Mouse (Mus musculus) embryonic facial prominence, embryonic 13.5 days (tissue): ENCODE data around the gene Lfng. TPM values are rescaled to one million over a fixed set of nuclear protein-coding genes. Genes with fewer than 3 reads are reported as not detected.

Experiments
- ATAC-seq: fragments of 200-750 bp; cut with Nextera tagmentation; 2 replicates; pipeline ENCODE4 v1.8.0; 2017; ENCODE audit warnings: low read depth; ENCODE audit not compliant: insufficient number of reproducible peaks, insufficient read depth, low FRiP score, low TSS enrichment
- H3K27ac ChIP-seq: fragments of 300-500 bp; sonication (generic); 2 replicates; pipeline ENCODE4 v1.5.1; 2015; ENCODE audit warnings: moderate library complexity, mild to moderate bottlenecking, inconsistent platforms
- H3K27me3 ChIP-seq: fragments of 300-500 bp; sonication (generic); 2 replicates; pipeline ENCODE4 v1.6.1; 2015; ENCODE audit warnings: mild to moderate bottlenecking, inconsistent platforms
- H3K36me3 ChIP-seq: fragments of 300-500 bp; sonication (generic); 2 replicates; pipeline ENCODE4 v1.6.1; 2015; ENCODE audit warnings: mild to moderate bottlenecking, inconsistent platforms
- H3K4me1 ChIP-seq: fragments of 300-500 bp; sonication (generic); 2 replicates; pipeline ENCODE4 v1.6.1; 2015; ENCODE audit warnings: inconsistent platforms
- H3K4me2 ChIP-seq: fragments of 300-500 bp; sonication (generic); 2 replicates; pipeline ENCODE4 v1.6.1; 2015; ENCODE audit warnings: moderate library complexity, mild to moderate bottlenecking, inconsistent platforms
- H3K4me3 ChIP-seq: fragments of 300-500 bp; sonication (generic); 2 replicates; pipeline ENCODE4 v1.5.1; 2015; ENCODE audit warnings: mild to moderate bottlenecking, inconsistent platforms
- H3K9ac ChIP-seq: fragments of 300-500 bp; sonication (generic); 2 replicates; pipeline ENCODE4 v1.6.1; 2015; ENCODE audit warnings: mild to moderate bottlenecking, inconsistent platforms
- H3K9me3 ChIP-seq: fragments of 300-500 bp; sonication (generic); 2 replicates; pipeline ENCODE4 v1.6.1; 2016; ENCODE audit warnings: inconsistent platforms
- WGBS: fragments of 180-500 bp; shearing (Covaris S2); methylation state at CpG from one replicate; pipeline ENCODE4 v1.1.7; 2015; ENCODE audit warnings: mixed read lengths; 5-methylcytosine and 5-hydroxymethylcytosine counted together
- polyA plus RNA-seq: library from polyadenylated mRNA; unstranded; fragments of >200 nt; fragmentation: Nextera tagmentation; extraction: Ambion mirVana; gene quantifications from 2 replicates; pipeline ENCODE4 v1.2.1, GENCODE M21; 2015

The Lfng gene
- polyA plus RNA-seq, 1 experiment from 2014 or later: 21.8 TPM

DNA sequence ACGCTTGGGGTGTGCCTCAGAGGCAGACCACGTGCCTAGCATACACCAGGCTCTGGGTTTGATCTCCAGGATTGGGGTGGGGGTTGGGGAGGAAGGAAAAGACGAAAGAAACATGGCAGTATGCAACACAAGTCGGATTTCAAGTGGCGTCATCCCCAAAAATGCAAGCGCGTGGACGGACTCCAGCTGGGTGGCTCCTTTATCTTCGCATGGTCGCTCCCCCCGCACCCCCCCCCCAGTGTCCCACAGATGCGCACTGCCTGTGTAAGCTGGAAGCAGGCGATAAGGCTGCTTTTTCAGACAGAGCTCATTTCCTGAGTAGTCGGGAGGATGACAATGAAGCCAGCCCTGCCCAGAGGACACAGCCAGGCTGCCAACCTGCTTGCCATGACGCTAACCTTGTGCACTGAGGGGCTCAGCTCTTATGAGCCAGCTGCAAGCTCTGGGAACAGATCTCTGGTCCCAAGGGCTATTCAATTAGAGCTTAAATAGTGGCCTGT lies 37.6 kb downstream of the Lfng start:
- Histone ChIP-seq H3K27me3 (no peaks in the 10 kb centered on the region), H3K36me3 (peaks cover 40% of the 10 kb centered on the region), H3K9ac (no peak overlapping the region), H3K4me3 (peak overlapping the region; percentile 8; the same call in 1 of the 2 replicates), H3K4me2 (peak overlapping the region; percentile 16; the same call in 1 of the 2 replicates), H3K4me1 (peaks cover 86% of the 10 kb centered on the region), H3K9me3 (no peaks in the 10 kb centered on the region), H3K27ac (peak overlapping the region; percentile 29; the same call in 1 of the 2 replicates)
- no peak for ATAC-seq
- 76% methylated on average over 15 of the region's 15 CpGs for WGBS

DNA sequence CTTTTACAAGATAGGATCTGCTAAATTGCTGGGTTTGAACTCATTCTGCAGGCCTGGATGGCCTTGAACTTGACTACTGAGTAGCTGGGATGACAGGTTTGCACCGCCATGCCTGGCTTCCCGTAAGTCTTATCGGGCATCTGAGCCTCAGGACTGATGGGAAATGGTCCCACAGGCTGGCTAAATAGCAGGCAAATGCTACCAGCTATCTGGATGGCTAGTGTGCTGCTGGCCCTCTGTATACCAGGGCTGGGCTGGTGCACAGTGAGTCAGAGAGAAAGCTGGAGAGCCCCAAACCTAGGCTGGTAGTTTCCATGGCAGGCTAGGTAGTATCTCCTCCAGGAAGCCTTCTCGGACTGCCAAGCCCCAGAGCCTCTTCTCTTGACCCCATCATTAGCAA lies 38.3 kb downstream of the Lfng start:
- no peak for ATAC-seq
- no peaks in the 10 kb centered on the region for H3K27me3 ChIP-seq
- 86% methylated on average over 4 of the region's 4 CpGs for WGBS
- H3K9ac ChIP-seq: no peak overlapping the region
- 0 out of 2 replicates have a peak overlapping the region, but pooled peaks have one; percentile 94 for H3K4me3 ChIP-seq
- H3K4me1 ChIP-seq: peaks cover 84% of the 10 kb centered on the region
- H3K4me2 ChIP-seq: peak overlapping the region; percentile 97; the same call in 1 of the 2 replicates
- H3K9me3 ChIP-seq: no peaks in the 10 kb centered on the region
- no peak overlapping the region; the same call in 1 of the 2 replicates for H3K27ac ChIP-seq
- H3K36me3 ChIP-seq: peaks cover 33% of the 10 kb centered on the region

DNA sequence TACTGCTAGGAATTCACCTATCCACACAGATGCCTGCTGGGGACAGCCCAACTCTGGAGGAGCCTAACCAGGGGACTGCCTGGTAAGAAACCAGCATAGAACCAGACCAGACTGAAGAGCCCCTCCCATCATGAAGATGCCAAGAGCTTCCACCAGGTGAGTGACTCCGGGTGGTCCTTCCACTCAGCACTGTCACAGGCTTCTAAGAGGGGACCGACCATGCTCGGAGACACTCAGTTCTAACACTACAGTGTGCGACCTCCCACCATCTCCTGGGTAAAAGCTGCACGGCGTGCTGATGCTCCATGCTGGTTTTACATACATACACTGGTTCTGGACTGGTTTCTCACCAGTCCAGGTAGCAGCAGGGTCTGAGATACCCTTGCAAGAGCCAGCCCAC lies 39.1 kb downstream of the Lfng start:
- Histone ChIP-seq H3K4me3 (peak overlapping the region; percentile 94; the same call in 1 of the 2 replicates), H3K36me3 (peaks cover 31% of the 10 kb centered on the region), H3K4me1 (peaks cover 77% of the 10 kb centered on the region), H3K9me3 (no peaks in the 10 kb centered on the region), H3K4me2 (peak overlapping the region; percentile 97), H3K27ac (no peak overlapping the region), H3K27me3 (no peaks in the 10 kb centered on the region), H3K9ac (peak overlapping the region; percentile 99)
- ATAC-seq: no peak
- WGBS: 85% methylated on average over 6 of the region's 6 CpGs

DNA sequence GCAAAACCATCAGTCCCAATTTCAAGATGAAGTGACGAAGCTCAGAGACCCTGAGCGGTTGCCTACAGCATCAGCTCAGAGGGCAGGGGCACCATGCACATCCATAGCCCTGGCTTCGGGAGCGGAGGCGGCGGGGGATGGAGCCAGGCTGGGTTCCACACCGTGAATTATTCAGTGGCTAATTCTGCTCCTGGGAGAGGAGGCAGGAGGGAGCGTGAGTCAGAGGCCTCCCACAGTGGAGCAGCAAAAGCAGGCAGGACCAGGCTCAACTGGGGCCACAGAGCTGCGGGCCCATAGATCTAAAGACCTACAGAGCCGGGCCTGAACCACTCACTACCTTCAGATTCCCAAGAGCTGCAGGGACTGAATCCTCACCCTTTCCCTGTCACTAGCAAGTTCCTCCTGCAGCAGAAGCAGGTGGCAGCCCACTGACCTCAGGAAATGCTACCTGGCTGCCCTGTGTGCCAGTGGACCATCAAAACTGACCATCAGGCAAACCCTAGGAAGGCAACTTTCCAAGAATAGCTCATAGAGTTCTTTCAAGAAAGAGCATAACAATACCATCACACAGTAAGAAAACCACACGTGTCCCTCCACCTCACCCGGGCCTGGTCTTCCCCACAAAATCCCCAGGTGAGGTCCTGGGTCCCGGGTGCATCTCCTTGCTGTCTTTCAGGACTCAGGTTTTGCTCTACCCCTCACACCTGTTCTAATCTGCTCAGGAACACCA lies 40.1 kb downstream of the Lfng start:
- no peak for ATAC-seq
- Histone ChIP-seq H3K9ac (peak overlapping the region; percentile 99), H3K4me1 (peaks cover 67% of the 10 kb centered on the region), H3K27ac (peak overlapping the region; percentile 93), H3K27me3 (no peaks in the 10 kb centered on the region), H3K4me2 (peak overlapping the region; percentile 97), H3K36me3 (peaks cover 31% of the 10 kb centered on the region), H3K9me3 (no peaks in the 10 kb centered on the region), H3K4me3 (peak overlapping the region; percentile 94)
- WGBS: 51% methylated on average over 13 of the region's 13 CpGs

DNA sequence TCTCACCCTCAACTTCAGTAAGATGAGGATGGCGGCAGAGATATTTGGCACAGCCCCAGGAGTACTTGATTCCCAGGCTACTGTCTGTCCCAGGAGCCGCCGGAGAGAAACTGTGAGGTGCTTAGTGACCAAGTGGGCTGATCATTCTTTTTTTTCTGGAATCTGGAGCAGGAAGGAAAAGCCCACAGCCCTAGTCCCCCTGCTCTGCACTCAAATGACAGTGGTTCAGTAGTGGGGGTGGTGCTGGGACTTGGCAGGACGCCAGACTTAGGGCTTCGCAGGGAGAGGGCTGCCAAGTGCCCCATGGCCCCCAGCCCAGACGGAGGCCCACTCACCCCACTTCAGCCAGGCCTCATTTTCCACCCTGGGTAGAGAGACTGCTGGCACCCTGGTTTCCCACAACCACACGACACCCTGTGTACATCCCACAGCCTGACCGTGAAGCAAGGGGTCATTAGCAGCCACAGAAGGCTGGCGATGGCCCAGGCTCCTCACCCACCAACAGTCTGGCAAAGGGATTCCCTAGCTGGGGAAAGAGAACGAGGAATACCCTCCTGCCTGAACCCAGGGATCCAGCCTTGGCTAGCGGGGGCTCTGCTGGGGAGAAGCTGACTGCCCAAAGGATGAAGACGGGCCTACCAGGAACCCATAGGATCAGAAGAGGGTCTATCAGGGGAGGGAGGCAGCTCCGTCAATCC lies 40.9 kb downstream of the Lfng start:
- H3K27ac ChIP-seq: peak overlapping the region; percentile 93
- H3K4me3 ChIP-seq: peak overlapping the region; percentile 94
- H3K27me3 ChIP-seq: no peaks in the 10 kb centered on the region
- peak overlapping the region; percentile 97 for H3K4me2 ChIP-seq
- peaks cover 64% of the 10 kb centered on the region for H3K4me1 ChIP-seq
- peak; percentile 67 for ATAC-seq
- H3K36me3 ChIP-seq: peaks cover 31% of the 10 kb centered on the region
- peak overlapping the region; percentile 99 for H3K9ac ChIP-seq
- no peaks in the 10 kb centered on the region for H3K9me3 ChIP-seq
- WGBS: 1% methylated on average over 13 of the region's 13 CpGs

DNA sequence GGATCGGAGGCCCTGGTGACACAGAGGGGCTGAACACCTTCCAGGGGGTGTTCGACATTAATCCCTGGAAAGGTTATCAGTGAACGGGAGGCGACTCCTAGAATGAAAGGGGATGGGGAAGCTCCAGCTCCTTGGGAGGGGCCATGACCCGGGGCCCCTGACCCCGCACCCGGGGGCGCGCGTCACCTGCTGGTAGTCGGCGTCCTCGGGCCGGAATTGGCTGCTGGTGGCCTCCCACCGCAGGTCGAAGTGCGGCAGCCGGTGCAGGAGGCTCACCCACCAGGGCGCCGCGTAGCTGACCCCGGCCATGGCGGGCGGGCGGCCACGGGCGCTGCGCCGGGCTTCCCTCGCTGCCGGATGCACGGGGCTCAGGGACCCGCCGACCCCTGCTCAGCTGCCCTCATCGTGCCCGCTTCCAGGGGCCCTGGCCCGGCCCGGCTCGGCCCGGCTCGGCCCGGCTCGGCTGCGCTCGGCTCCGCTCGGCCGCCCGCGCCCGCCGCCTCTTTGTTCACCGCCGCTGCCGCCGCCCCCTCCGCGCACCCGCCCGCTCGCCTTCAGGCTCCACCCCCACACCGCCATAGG lies 41.5 kb downstream of the Lfng start, which contains the start of gene Ttyh3:
Gene Ttyh3, minus strand, starts transcription at position 513 of the 582 bp plus-strand sequence.
- H3K36me3 ChIP-seq: peaks cover 29% of the 10 kb centered on the region
- peak within 1 kb of the TSS; percentile 97 for H3K4me2 ChIP-seq
- under 1% methylated on average over 51 of the region's 62 CpGs for WGBS
- peak within 1 kb of the TSS; percentile 93 for H3K27ac ChIP-seq
- peak within 1 kb of the TSS; percentile 99 for H3K9ac ChIP-seq
- H3K27me3 ChIP-seq: no peaks in the 10 kb centered on the region
- H3K9me3 ChIP-seq: no peaks in the 10 kb centered on the region
- peak within 1 kb of the TSS; percentile 94 for H3K4me3 ChIP-seq
- ATAC-seq: no peak; the same call in 1 of the 2 replicates
- peaks cover 58% of the 10 kb centered on the region for H3K4me1 ChIP-seq

DNA sequence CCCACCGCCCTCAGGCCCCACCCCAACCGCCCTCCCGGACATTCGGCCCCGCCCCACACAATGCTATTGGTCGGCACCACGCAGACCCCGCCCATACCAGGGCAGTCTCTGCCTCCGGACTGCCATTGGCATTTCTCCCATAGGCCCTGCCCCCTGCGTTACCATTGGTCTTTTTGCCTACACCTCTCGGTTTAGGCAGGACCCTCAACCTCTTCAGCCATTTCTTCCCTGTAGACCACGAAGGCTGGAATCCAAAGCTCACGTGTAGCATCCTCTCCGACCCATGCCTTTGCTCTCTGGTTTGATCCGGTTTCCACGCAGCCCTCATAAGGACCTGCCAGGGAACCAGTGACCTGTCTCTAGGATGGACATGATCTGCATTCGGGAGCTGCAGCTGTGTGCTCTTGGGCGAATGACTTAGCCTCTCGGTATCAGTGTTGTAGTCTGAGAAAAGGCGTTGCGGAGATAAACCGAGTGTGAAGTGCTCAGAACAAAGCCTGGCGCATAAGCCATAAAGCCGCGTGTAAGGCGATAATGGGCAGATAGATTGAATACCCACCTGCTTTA lies 42.1 kb downstream of the Lfng start:
- no peaks in the 10 kb centered on the region for H3K9me3 ChIP-seq
- ATAC-seq: peak; percentile 88
- H3K4me3 ChIP-seq: peak overlapping the region; percentile 94
- H3K27me3 ChIP-seq: no peaks in the 10 kb centered on the region
- H3K9ac ChIP-seq: peak overlapping the region; percentile 62
- H3K4me1 ChIP-seq: peaks cover 52% of the 10 kb centered on the region
- WGBS: 5% methylated on average over 25 of the region's 26 CpGs
- H3K36me3 ChIP-seq: peaks cover 23% of the 10 kb centered on the region
- H3K27ac ChIP-seq: peak overlapping the region; percentile 82
- H3K4me2 ChIP-seq: peak overlapping the region; percentile 97

DNA sequence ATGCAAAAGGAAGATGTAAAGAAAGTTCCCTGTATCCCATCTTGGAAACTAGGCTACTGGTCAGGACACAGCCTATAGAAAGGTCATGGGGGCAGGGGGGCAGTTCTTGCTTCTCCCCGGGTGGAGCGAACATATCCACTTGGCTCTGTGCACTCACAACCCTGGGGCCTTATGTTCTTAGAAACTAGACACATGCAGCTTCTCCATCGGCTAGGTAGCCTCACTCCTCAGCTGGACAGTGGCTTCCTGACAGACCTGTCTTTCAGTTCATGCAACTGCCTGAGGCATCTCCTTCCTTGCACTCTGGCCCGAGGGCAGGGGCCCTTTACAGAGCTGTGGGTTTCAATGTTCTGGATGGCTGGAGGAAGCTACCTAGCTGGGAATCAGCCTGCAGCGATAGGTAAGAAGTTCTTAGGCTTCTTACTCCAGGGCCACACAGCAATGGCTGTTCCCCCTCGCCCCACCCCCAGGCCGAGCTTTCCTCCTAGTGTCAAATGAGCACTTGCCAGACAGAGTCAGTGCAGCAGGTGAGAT lies 42.8 kb downstream of the Lfng start:
- Histone ChIP-seq H3K27me3 (no peaks in the 10 kb centered on the region), H3K4me3 (no peak overlapping the region), H3K27ac (peak overlapping the region; percentile 82; the same call in 1 of the 2 replicates), H3K4me1 (peaks cover 46% of the 10 kb centered on the region), H3K36me3 (peaks cover 16% of the 10 kb centered on the region), H3K9me3 (no peaks in the 10 kb centered on the region), H3K9ac (no peak overlapping the region), H3K4me2 (peak overlapping the region; percentile 97)
- ATAC-seq: no peak
- WGBS: 52% methylated on average over 7 of the region's 7 CpGs

DNA sequence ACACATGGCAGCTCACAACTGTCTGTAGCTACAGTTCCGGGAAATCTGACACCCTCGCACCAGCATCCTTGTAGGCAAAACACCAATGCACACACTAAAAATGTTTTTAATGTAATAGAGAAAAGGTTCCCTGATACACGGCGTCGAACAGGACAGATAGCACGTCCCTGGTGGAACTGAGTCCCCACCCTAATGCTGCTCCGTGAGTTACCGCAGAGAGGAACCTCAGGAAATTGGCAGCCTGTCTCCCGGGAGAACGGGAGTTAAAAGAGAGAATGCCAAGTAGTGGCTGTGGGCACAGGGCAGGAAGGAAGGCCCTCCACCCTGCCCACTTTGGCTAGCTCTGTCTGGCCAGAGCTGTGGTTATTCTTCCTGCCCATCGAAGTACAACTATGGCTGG lies 44.1 kb downstream of the Lfng start:
- Histone ChIP-seq H3K4me3 (no peak overlapping the region), H3K4me1 (peaks cover 33% of the 10 kb centered on the region), H3K9ac (no peak overlapping the region), H3K27me3 (no peaks in the 10 kb centered on the region), H3K36me3 (peaks cover 3% of the 10 kb centered on the region; the same call in 1 of the 2 replicates), H3K4me2 (no peak overlapping the region), H3K9me3 (no peaks in the 10 kb centered on the region), H3K27ac (no peak overlapping the region)
- ATAC-seq: no peak
- WGBS: 83% methylated on average over 11 of the region's 11 CpGs

DNA sequence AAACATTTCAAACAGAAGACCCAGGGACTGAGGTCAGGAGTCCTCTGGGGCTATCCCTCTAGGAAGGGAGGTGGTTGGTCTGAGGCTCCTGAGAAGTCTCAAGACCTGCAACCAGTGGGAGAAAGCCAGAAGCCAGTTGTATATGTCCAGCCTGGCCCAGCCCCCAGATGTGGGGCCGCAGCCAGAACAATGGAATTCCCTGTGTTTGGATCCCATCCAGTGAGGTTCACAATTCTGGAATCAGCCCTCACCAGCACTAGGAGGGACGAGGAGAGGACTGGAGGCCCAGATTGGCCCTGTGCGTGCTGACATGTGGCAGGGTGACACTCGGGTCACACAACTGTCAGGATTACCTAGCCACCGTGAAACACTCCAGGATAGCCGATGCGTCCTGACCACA lies 45.5 kb downstream of the Lfng start:
- H3K27me3 ChIP-seq: no peaks in the 10 kb centered on the region
- H3K27ac ChIP-seq: no peak overlapping the region
- H3K4me2 ChIP-seq: no peak overlapping the region
- H3K4me3 ChIP-seq: no peak overlapping the region
- 66% methylated on average over 7 of the region's 7 CpGs for WGBS
- no peaks in the 10 kb centered on the region for H3K36me3 ChIP-seq
- H3K9ac ChIP-seq: peak overlapping the region; percentile 40; the same call in 1 of the 2 replicates
- H3K4me1 ChIP-seq: peaks cover 20% of the 10 kb centered on the region
- H3K9me3 ChIP-seq: no peaks in the 10 kb centered on the region
- ATAC-seq: no peak
